Mouse (Mus musculus): ENCODE results near the gene Armh1.

GRCm38 (mm10) chr4:117270278-117270677 lies 18.4 kb upstream of the Armh1 start:
- TF ChIP-seq CTCF (IDR thresholded peaks at IDR 0.05; ENCODE audit: control insufficient read depth, insufficient read depth, low read length) (peak; percentile 88), POLR2A (IDR thresholded peaks at IDR 0.05; ENCODE audit: borderline replicate concordance, control insufficient read depth, low read depth, low read length) (no peak)
